Mouse (Mus musculus) ovary, postnatal 14 days (tissue): ENCODE data around the gene Klrb1c.
"Not testable (repeated sequence)": the region's sequence is repeated elsewhere in the genome, so short reads cannot be mapped to it uniquely, and the experiment has no call there.

Source experiments
- DNase-seq: peaks from one replicate; pipeline ENCODE4 v3.0.0; 2022; ENCODE audit warnings: low spot score

Klrb1c gene

DNA sequence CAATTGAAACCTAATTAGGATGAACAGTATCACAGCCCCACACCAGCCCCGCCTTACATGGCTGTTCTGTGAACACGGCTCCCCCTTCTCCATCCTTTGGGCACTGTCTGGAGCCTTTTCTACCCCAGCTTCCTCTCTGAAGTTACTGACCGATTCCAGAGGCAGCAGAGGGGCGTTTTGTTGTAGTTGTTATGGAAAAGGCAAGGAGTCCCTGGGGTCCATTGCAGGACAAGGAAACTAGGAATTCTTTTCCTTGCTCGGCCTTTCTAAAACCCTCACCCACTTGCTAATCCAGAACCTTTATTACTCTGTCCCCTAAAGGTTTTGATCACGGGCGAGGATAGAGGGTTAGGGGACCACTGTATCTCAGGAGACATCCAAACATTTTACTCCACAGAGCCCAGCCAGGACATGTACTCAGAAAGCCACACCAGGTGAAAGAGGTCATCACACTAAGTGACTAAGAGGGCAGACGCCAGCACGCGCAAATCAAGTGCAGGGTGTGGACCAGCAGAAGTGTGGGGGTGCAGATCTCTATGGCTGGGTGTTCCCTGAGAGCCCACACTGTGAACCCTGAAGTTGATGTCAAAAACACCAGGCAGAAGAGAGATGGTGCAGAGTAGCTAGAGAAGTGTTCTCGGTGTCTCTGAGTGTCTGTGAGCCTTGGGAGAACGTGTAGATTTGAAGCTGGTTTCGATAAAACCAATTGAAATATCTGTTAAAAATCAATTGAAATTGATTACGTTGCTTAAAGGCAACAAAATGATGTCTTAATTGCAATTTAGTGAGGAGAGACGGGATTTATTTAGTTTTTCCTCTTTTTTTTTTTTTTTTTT, 9.1 kb upstream of the Klrb1c start:
- DNase-seq, result no peak

GRCm38 (mm10) chr6:128797185-128797905, 8.3 kb upstream of the Klrb1c start:
- no peak for DNase-seq

- DNase-seq, result no peak
These were observed 7.4 kb upstream of the Klrb1c start for GRCm38 (mm10) chr6:128796321-128796955.

GRCm38 (mm10) chr6:128793734-128794133, 4.7 kb upstream of the Klrb1c start:
- no peak for DNase-seq

DNA sequence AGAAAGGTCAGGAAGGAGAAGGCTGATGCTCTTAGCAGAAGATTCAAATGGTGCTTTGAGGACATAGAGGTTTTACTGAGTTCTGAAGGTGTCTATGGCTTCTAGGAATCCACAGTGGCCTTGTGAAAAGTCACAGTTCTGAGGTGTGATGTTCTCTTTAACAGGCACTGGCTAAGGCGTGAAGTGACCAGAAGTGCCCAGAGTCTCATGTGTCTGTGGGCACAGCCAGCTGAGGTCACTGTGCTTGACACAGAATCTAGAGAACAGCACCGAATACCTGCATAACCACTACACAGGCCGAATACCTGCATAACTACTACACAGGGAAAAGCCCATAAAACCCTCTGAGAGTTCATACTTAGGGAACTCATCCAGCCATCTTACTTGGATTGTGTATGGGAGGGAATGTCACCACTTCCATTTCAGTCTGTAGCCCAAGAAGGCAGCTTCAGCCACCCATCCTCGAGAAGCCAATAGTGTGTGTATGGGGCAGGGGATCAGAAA, 1.5 kb upstream of the Klrb1c start:
- not testable (repeated sequence) for DNase-seq

DNA sequence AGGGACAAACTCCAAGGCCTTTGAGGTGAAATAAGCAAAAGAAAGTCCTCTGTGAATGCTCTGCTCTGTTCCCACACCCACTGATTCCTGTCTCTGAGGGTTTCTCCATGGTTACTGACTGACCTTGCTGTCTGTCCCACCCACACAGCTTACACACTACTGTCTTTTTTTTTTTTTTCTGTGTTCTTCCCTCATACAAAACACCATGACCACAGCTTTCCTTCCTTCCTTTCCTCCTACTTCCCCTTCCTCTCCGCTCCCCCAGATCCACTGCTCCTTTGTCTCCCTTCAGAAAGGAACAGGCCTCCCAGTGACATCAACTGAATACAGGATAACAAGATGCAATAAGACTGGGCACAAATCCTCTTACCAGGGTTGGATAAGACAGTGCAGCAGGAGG, 498 bp downstream of the Klrb1c start:
- no peak for DNase-seq

DNA sequence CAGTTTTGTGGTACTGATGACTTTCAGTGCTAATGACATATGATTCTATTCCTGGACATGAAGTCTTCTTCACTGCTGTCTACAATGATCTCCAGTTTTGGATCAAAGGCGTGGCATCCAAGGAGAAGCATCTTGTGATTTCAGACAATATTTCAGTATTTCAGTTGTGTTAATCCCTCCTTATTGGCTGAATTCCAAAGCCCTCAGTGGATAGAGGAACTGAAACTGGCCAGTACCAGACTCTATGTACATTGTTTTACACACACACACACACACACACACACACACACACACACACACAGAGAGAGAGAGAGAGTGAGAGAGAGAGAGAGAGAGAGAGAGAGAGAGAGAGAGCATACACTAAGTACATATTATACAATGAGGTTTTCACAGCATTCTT, 2.6 kb downstream of the Klrb1c start:
- DNase-seq, result not testable (repeated sequence)

DNA sequence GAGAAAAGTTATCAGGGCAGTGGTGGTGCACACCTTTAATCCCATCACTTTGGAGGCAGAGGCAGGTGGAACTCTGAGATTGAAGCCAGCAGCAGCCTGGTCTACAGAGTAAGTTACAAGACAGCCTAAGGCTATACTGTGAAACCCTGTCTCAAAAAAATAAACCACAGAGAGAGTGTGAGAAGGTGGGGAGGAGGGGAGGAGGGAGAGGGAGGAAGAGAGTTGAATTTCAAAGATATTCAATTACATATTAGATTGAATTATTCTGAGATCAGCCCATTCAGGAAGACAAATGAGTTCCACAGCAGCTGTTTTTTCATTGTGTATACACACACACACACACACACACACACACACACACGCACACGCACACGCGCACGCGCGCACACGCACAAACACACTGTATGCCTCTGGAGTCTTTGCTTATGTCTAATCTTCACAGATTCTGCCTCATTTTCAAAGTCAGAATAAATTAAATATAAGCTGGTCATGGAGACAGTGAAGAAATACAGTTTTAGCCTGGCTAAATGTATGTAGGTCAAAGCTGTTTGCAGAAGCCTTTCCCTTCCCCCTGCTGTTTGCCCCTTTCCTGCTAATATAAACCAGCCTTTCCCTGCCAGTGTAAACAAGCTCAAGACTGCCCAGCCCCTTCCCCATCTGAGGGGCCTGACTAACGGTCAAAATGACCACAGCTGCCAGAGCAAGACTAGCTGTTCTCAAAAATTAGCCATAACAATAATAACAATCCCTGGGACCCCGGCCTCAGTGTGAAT, 19.3 kb downstream of the Klrb1c start:
- no peak for DNase-seq

DNA sequence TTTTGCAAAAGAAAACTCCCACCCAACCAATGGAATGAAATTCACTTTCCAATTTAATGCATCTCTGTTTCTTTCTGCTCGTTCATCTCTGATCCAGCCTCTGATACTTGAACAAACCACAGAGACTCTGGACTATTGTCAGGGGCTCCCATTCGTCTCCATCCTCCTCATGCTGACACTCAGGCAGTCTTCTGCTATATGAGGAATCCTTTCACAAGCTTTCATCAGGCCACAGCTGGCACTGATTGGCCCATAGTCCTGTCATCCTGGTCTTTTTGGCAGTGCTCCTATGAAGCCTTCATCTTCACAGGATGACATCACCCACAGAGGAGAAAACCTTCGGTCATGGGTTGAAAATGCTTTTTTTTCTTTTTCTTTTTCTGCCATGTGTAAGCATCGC, 21.0 kb downstream of the Klrb1c start:
- DNase-seq, result no peak

DNA sequence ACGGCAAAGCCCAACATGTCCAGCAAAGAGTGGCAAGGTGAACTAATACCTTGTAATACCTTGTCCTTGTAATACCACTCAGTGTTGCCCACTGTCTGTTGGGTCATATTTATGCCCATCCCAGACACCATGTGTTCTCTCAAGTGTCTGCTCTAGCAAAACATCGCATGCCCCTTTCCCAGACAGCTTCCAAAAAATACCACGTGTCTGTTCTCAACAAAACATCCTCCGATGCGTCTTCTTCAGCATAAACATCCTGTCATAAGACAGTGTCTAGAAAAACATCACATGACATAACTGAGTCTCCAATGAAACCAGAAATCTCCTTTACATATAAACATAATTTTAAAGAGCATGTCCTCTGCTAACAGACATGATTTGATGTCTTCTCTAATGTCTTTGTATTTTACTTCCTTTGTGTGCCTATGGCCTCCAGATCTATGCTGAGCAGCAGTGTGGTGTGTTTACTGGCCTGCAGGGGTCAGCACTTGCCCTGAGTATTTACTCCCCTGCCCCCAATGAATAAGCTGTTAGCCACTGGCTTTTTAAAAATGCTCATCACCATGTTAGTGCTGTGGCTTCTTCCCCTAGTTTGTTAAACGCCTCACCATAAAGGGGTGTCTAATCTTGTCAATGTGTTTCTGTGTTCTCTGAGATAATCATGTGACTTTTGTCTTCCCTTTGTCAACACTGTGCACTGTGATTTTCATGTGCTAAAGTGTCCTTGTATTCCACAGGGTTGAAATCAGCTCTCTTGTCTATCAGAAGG, 22.3 kb downstream of the Klrb1c start:
- peak; percentile 14 for DNase-seq

- no peak for DNase-seq
These were observed 23.8 kb downstream of the Klrb1c start for GRCm38 (mm10) chr6:128765211-128765610.

DNA sequence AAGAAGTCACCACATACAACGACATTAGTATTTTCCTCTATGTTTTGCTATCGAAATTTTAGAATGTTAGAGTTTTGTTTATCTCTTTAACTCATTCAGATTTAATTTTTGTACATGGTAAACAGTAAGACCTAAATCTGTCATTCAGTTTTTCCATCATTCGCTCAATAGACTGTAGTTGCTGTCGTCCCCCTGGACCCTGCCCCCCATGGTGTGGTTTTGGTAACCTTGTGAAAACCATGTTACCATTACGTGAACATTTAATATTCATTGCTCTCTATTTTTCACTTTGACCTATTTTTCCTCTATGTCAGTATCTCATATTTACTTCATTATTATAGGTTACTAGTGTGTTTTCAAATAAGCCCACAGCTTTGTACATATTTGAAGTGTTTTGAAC, 24.4 kb downstream of the Klrb1c start:
- DNase-seq, result no peak

- peak; percentile 94 for DNase-seq
These were observed 25.1 kb downstream of the Klrb1c start for GRCm38 (mm10) chr6:128763736-128764523.

GRCm38 (mm10) chr6:128762892-128763670, 25.9 kb downstream of the Klrb1c start:
- DNase-seq, result not testable (repeated sequence)

GRCm38 (mm10) chr6:128761144-128761540, 27.9 kb downstream of the Klrb1c start:
- DNase-seq, result no peak

GRCm38 (mm10) chr6:128760416-128761143, 28.4 kb downstream of the Klrb1c start:
- peak; percentile 92 for DNase-seq

DNA sequence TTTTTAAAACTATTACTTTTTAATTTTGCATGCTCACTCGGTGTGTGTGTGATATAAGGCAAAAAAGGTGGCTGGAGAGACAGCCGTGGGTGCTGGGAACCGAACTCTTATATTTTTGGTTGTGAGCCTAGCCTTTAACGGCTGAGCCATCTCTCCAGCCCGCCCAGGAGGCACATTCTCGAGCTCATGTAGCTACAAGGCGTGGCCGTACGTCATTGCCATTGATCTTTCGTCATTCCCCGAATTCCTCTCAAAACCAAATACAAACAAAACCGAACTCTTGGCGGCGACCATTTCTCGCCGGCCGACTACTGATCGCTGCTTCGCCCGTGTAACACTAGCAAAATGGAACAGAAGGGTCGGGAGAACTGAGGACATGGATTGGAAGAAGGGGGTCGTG, 29.0 kb downstream of the Klrb1c start:
- peak; percentile 95 for DNase-seq

- DNase-seq, result no peak
These were observed 29.6 kb downstream of the Klrb1c start for GRCm38 (mm10) chr6:128759221-128759950.
